Mouse (Mus musculus): ENCODE measurements around the gene Asap2. TPM values are rescaled to one million over a fixed set of nuclear protein-coding genes. Genes with fewer than 3 reads are reported as not detected.

The Asap2 gene
- polyA plus RNA-seq, 2 experiments, result 1.0 to 2.0 TPM

GRCm38 (mm10) chr12:21125675-21126470 lies 135.6 kb downstream of the Asap2 start:
- no peak overlapping the region for H3K4me3 ChIP-seq (ENCODE audit: insufficient read depth in 1 of 2, low read depth in 2 of 2, low read length in 2 of 2)
- no peaks in the 10 kb centered on the region for H3K36me3 ChIP-seq (replicated peaks; ENCODE audit: control insufficient read depth, insufficient read depth, low read depth)
- WGBS (ENCODE audit: insufficient replicate concordance), result 56% methylated on average over 10 of the region's 10 CpGs
- DNase-seq (ENCODE audit: low read depth in 3 of 3, low spot score in 3 of 3) (no peak), ATAC-seq (ENCODE audit: insufficient read depth) (no peak)
- peaks cover 0 to 18% of the 10 kb centered on the region in 2 experiments; a peak in 2 of 4 replicates for H3K4me1 ChIP-seq (replicated peaks; ENCODE audit: control insufficient read depth in 2 of 2, insufficient read depth in 2 of 2, low read length in 1 of 2)
- TF ChIP-seq EP300 (IDR thresholded peaks at IDR 0.05; ENCODE audit: low read depth), result no peak
- TF ChIP-seq CTCF (IDR thresholded peaks at IDR 0.05; ENCODE audit: low read depth), result no peak
- no peak overlapping the region for H3K9ac ChIP-seq (replicated peaks)
- no peaks in the 10 kb centered on the region for H3K27me3 ChIP-seq (ENCODE audit: control insufficient read depth, insufficient read depth, low read length)
- H3K9me3 ChIP-seq (ENCODE audit: control insufficient read depth, low read length), result no peaks in the 10 kb centered on the region
- no peak overlapping the region for H3K27ac ChIP-seq
- no peak overlapping the region for H3K4me2 ChIP-seq (ENCODE audit: low read depth)

DNA sequence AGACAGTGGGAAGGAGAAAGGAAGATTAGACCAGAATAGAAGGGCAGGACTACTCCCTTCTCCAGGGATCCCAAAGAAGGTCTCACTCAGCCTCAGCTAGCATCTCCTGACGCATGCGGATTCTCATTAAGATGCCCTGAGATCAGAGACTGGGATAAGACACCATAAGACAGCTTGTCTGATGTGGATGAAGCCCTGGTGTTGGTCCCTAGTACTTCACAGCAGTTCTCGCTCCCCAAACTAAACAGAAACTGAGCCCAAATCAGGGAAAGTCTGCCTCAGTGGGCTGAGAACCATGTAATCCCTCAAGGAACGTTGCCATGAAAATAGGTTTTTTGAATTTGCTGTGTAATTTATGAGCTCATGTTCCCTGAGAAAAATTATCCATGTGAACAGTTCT lies 136.3 kb downstream of the Asap2 start:
- ATAC-seq (ENCODE audit: insufficient read depth), result no peak
- Histone ChIP-seq H3K9me3 (ENCODE audit: control insufficient read depth, low read length) (no peaks in the 10 kb centered on the region), H3K4me2 (ENCODE audit: low read depth) (no peak overlapping the region), H3K27ac (no peak overlapping the region), H3K4me3 (ENCODE audit: insufficient read depth in 1 of 2, low read depth in 2 of 2, low read length in 2 of 2) (no peak overlapping the region), H3K4me1 (replicated peaks; ENCODE audit: control insufficient read depth in 2 of 2, insufficient read depth in 2 of 2, low read length in 1 of 2) (peaks cover 0 to 24% of the 10 kb centered on the region in 2 experiments; a peak in 2 of 4 replicates), H3K27me3 (ENCODE audit: control insufficient read depth, insufficient read depth, low read length) (no peaks in the 10 kb centered on the region), H3K9ac (replicated peaks) (no peak overlapping the region), H3K36me3 (replicated peaks; ENCODE audit: control insufficient read depth, insufficient read depth, low read depth) (no peaks in the 10 kb centered on the region)
- TF ChIP-seq CTCF (IDR thresholded peaks at IDR 0.05; ENCODE audit: low read depth) (no peak), EP300 (IDR thresholded peaks at IDR 0.05; ENCODE audit: low read depth) (no peak)
- WGBS (ENCODE audit: insufficient replicate concordance), result 63% methylated on average over 4 of the region's 4 CpGs
- DNase-seq (ENCODE audit: low read depth in 3 of 3, low spot score in 3 of 3), result no peak

- H3K4me2 ChIP-seq (ENCODE audit: low read depth), result no peak overlapping the region
- ATAC-seq (ENCODE audit: insufficient read depth), result 0 out of 2 replicates have a peak, but pooled peaks have one; percentile 24
- WGBS (ENCODE audit: insufficient replicate concordance), result 34% methylated on average over 9 of the region's 9 CpGs
- no peak for DNase-seq (ENCODE audit: low read depth in 3 of 3, low spot score in 3 of 3)
- TF ChIP-seq CTCF (IDR thresholded peaks at IDR 0.05; ENCODE audit: low read depth) (no peak), EP300 (IDR thresholded peaks at IDR 0.05; ENCODE audit: low read depth) (no peak)
- H3K27ac ChIP-seq, result no peak overlapping the region
- no peaks in the 10 kb centered on the region for H3K27me3 ChIP-seq (ENCODE audit: control insufficient read depth, insufficient read depth, low read length)
- no peak overlapping the region for H3K4me3 ChIP-seq (ENCODE audit: insufficient read depth in 1 of 2, low read depth in 2 of 2, low read length in 2 of 2)
- H3K9ac ChIP-seq (replicated peaks), result no peak overlapping the region
- H3K4me1 ChIP-seq (replicated peaks; ENCODE audit: control insufficient read depth in 2 of 2, insufficient read depth in 2 of 2, low read length in 1 of 2), result peaks cover under 1 to 31% of the 10 kb centered on the region in 2 experiments; a peak in 3 of 4 replicates
- no peaks in the 10 kb centered on the region for H3K36me3 ChIP-seq (replicated peaks; ENCODE audit: control insufficient read depth, insufficient read depth, low read depth)
- H3K9me3 ChIP-seq (ENCODE audit: control insufficient read depth, low read length), result no peaks in the 10 kb centered on the region
Measured at GRCm38 (mm10) chr12:21128930-21129869, 138.9 kb downstream of the Asap2 start.

DNA sequence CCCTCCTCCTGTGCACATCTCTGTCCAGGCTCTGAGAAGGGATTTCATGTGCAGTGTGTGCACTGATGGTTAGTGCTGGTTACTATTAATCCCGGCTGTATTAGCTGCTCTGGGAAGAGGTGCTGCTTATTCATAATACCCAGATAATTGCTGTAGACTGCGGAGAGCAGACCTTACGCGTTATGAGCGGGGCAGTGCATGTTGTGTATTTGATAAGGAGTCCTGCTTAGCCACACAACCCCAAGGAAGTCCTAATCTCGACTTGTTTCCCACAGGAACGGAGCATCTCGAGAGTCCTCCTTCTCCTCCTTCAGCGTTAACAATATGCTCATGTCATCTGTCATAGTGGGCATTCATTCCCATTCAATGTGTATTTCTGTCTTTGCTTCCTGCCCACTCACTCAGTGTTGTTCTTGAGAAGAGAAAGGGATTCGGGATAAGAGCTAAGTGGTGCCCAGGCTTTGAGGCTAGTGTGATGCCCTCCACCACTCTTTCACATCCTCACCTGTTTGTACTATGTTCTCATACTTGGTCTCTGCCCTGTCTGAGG lies 140.1 kb downstream of the Asap2 start:
- DNase-seq (ENCODE audit: low read depth in 3 of 3, low spot score in 3 of 3) (no peak), ATAC-seq (ENCODE audit: insufficient read depth) (peak; percentile 56; the same call in 1 of the 2 replicates)
- Histone ChIP-seq H3K9me3 (ENCODE audit: control insufficient read depth, low read length) (no peaks in the 10 kb centered on the region), H3K9ac (replicated peaks) (no peak overlapping the region), H3K4me3 (ENCODE audit: insufficient read depth in 1 of 2, low read depth in 2 of 2, low read length in 2 of 2) (no peak overlapping the region), H3K27me3 (ENCODE audit: control insufficient read depth, insufficient read depth, low read length) (no peaks in the 10 kb centered on the region), H3K36me3 (replicated peaks; ENCODE audit: control insufficient read depth, insufficient read depth, low read depth) (no peaks in the 10 kb centered on the region), H3K4me1 (replicated peaks; ENCODE audit: control insufficient read depth in 2 of 2, insufficient read depth in 2 of 2, low read length in 1 of 2) (peaks cover 3 to 33% of the 10 kb centered on the region in 2 experiments; a peak in 3 of 4 replicates), H3K4me2 (ENCODE audit: low read depth) (no peak overlapping the region), H3K27ac (no peak overlapping the region)
- TF ChIP-seq CTCF (IDR thresholded peaks at IDR 0.05; ENCODE audit: low read depth) (no peak), EP300 (IDR thresholded peaks at IDR 0.05; ENCODE audit: low read depth) (0 out of 2 replicates have a peak, but pooled peaks have one; percentile 13)
- WGBS (ENCODE audit: insufficient replicate concordance), result 14% methylated on average over 10 of the region's 10 CpGs
